Mouse (Mus musculus): Measurements from ENCODE around the gene Mpp5. TPM values are rescaled to one million over a fixed set of nuclear protein-coding genes. Genes with fewer than 3 reads are reported as not detected.
A peak's percentile ranks its signal among the peaks of the same experiment; 100 is the strongest.

Gene Mpp5
- 15.6 and 17.5 TPM in 2 replicates for polyA plus RNA-seq (2015; fragmentation: Nextera tagmentation; extraction: Ambion mirVana)

- Histone ChIP-seq H3K9me3 (no peaks in the 10 kb centered on the region), H3K4me2 (peak within 1 kb of the TSS; percentile 83), H3K36me3 (no peaks in the 10 kb centered on the region), H3K4me3 (peak within 1 kb of the TSS; percentile 81), H3K9ac (peak within 1 kb of the TSS; percentile 69), H3K27me3 (peaks cover 3% of the 10 kb centered on the region; the same call in 1 of the 2 replicates), H3K27ac (peak within 1 kb of the TSS; percentile 94), H3K4me1 (peaks cover 6% of the 10 kb centered on the region; the same call in 1 of the 2 replicates)
- peak; percentile 99 for ATAC-seq (ENCODE audit: insufficient number of reproducible peaks, low FRiP score, low TSS enrichment, low read depth)
- WGBS, result 0% methylated on average over 78 of the region's 98 CpGs
Measured at GRCm38 (mm10) chr12:78748557-78749377, at the start of gene Mpp5. Gene Mpp5, plus strand, starts transcription at chr12:78748907.

GRCm38 (mm10) chr12:78717783-78718182, 30.9 kb upstream of the Mpp5 start:
- Histone ChIP-seq H3K36me3 (no peaks in the 10 kb centered on the region), H3K27ac (no peak overlapping the region), H3K27me3 (no peaks in the 10 kb centered on the region), H3K4me1 (no peaks in the 10 kb centered on the region), H3K9ac (no peak overlapping the region), H3K4me2 (no peak overlapping the region), H3K4me3 (no peak overlapping the region), H3K9me3 (no peaks in the 10 kb centered on the region)
- 71% methylated on average over 2 of the region's 2 CpGs for WGBS
- ATAC-seq (ENCODE audit: insufficient number of reproducible peaks, low FRiP score, low TSS enrichment, low read depth), result no peak

DNA sequence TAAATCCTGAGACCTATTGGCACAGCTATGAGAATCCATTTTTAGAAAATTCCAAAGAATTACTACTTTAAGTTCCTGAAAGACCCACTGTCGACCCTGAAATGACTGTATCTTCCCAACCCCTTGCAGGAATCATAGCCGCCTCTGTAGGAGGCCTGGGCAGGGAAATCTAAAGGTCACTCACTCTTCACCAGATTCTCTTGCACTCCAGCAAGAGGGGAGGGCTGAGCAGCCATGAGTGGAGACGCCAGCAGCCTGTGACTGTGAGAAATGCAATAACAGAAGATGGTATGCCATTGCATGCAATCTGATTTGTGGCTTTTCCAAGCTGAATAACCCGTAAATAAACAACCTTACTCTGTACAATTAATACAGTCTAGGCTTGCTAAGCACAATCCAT, 21.0 kb upstream of the Mpp5 start:
- WGBS, result 55% methylated on average over 4 of the region's 4 CpGs
- H3K4me2 ChIP-seq, result no peak overlapping the region
- no peaks in the 10 kb centered on the region for H3K4me1 ChIP-seq
- no peaks in the 10 kb centered on the region for H3K36me3 ChIP-seq
- no peaks in the 10 kb centered on the region for H3K9me3 ChIP-seq
- H3K27me3 ChIP-seq, result no peaks in the 10 kb centered on the region
- no peak overlapping the region for H3K4me3 ChIP-seq
- no peak overlapping the region for H3K9ac ChIP-seq
- H3K27ac ChIP-seq, result no peak overlapping the region
- ATAC-seq (ENCODE audit: insufficient number of reproducible peaks, low FRiP score, low TSS enrichment, low read depth), result no peak

- H3K27ac ChIP-seq, result no peak overlapping the region
- no peak overlapping the region for H3K4me3 ChIP-seq
- no peaks in the 10 kb centered on the region for H3K9me3 ChIP-seq
- no peaks in the 10 kb centered on the region for H3K36me3 ChIP-seq
- ATAC-seq (ENCODE audit: insufficient number of reproducible peaks, low FRiP score, low TSS enrichment, low read depth), result no peak
- H3K4me2 ChIP-seq, result no peak overlapping the region
- no peak overlapping the region for H3K9ac ChIP-seq
- no peaks in the 10 kb centered on the region for H3K4me1 ChIP-seq
- WGBS, result 48% methylated on average over 2 of the region's 2 CpGs
- H3K27me3 ChIP-seq, result no peaks in the 10 kb centered on the region
Measured at GRCm38 (mm10) chr12:78739633-78740032, 9.1 kb upstream of the Mpp5 start.

- 82% methylated on average over 2 of the region's 2 CpGs for WGBS
- Histone ChIP-seq H3K36me3 (no peaks in the 10 kb centered on the region), H3K9ac (no peak overlapping the region)
Measured at GRCm38 (mm10) chr12:78740289-78740688, 8.4 kb upstream of the Mpp5 start.

GRCm38 (mm10) chr12:78746226-78746625, 2.5 kb upstream of the Mpp5 start:
- WGBS, result 77% methylated on average over 6 of the region's 6 CpGs
- H3K27me3 ChIP-seq, result peaks cover 3% of the 10 kb centered on the region; the same call in 1 of the 2 replicates
- H3K4me1 ChIP-seq, result peaks cover 6% of the 10 kb centered on the region; the same call in 1 of the 2 replicates
- H3K4me2 ChIP-seq, result no peak overlapping the region
- H3K9me3 ChIP-seq, result no peaks in the 10 kb centered on the region
- H3K36me3 ChIP-seq, result no peaks in the 10 kb centered on the region
- H3K9ac ChIP-seq, result no peak overlapping the region
- H3K27ac ChIP-seq, result no peak overlapping the region
- H3K4me3 ChIP-seq, result no peak overlapping the region
- ATAC-seq (ENCODE audit: insufficient number of reproducible peaks, low FRiP score, low TSS enrichment, low read depth), result no peak

More at GRCm38 (mm10) chr12:78740289-78740688, 8.4 kb upstream of the Mpp5 start:
- H3K4me3 ChIP-seq, result no peak overlapping the region
- no peaks in the 10 kb centered on the region for H3K9me3 ChIP-seq
- no peaks in the 10 kb centered on the region for H3K27me3 ChIP-seq
- ATAC-seq (ENCODE audit: insufficient number of reproducible peaks, low FRiP score, low TSS enrichment, low read depth), result no peak
- no peaks in the 10 kb centered on the region for H3K4me1 ChIP-seq
- no peak overlapping the region for H3K4me2 ChIP-seq
- no peak overlapping the region for H3K27ac ChIP-seq

DNA sequence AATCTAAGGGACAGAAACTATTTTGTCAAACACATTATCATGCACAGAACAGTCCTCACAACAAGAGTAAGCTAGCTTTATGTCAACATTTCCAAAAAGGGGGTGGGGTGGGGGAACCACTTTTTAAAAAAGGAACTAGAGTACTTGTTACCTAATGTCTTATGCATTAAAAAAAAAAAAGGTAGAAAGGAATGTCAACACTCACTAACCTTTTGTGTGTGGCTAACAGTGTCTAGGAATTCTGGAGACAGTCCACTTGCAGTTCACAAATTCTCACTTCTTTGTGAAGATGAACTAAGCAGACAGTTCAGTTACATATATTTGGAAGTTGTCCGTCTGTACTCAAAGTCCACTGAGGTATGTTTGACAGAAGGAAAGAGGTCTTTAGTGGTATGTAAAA, 1.3 kb upstream of the Mpp5 start:
- no peak overlapping the region; the same call in 1 of the 2 replicates for H3K4me2 ChIP-seq
- no peaks in the 10 kb centered on the region for H3K36me3 ChIP-seq
- H3K9me3 ChIP-seq, result no peaks in the 10 kb centered on the region
- ATAC-seq (ENCODE audit: insufficient number of reproducible peaks, low FRiP score, low TSS enrichment, low read depth), result no peak
- H3K27ac ChIP-seq, result no peak overlapping the region
- 40% methylated on average over 1 of the region's 1 CpGs for WGBS
- peaks cover 3% of the 10 kb centered on the region; the same call in 1 of the 2 replicates for H3K27me3 ChIP-seq
- H3K4me3 ChIP-seq, result no peak overlapping the region
- no peak overlapping the region for H3K9ac ChIP-seq
- peaks cover 6% of the 10 kb centered on the region; the same call in 1 of the 2 replicates for H3K4me1 ChIP-seq

DNA sequence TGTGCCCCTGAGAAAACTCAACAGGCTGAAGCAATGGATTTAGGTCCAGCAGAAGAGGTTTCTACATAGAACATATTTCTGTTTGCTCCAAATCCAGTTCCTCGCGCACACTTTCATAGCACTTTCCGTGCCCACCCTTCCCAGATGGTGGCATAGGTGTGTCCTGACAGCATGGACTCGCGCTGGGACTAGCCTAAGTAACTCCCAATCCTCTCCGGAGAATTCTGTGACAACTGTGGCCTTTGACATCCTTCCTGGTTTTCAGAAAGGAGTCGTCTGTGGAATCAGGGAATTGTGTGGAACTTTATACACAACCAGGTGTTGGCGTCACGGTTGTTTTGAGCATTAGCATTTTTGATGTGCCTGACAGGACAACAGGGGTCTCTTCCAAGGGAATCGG, 594 bp upstream of the Mpp5 start:
- peaks cover 6% of the 10 kb centered on the region; the same call in 1 of the 2 replicates for H3K4me1 ChIP-seq
- no peaks in the 10 kb centered on the region for H3K36me3 ChIP-seq
- peaks cover 3% of the 10 kb centered on the region; the same call in 1 of the 2 replicates for H3K27me3 ChIP-seq
- H3K9me3 ChIP-seq, result no peaks in the 10 kb centered on the region
- peak overlapping the region; percentile 81 for H3K4me3 ChIP-seq
- ATAC-seq (ENCODE audit: insufficient number of reproducible peaks, low FRiP score, low TSS enrichment, low read depth), result no peak
- 0% methylated on average over 10 of the region's 10 CpGs for WGBS
- peak overlapping the region; percentile 50 for H3K9ac ChIP-seq
- H3K4me2 ChIP-seq, result peak overlapping the region; percentile 83
- peak overlapping the region; percentile 63 for H3K27ac ChIP-seq

GRCm38 (mm10) chr12:78749378-78749801, 683 bp downstream of the Mpp5 start:
- H3K36me3 ChIP-seq, result no peaks in the 10 kb centered on the region
- 0% methylated on average over 25 of the region's 25 CpGs for WGBS
- ATAC-seq (ENCODE audit: insufficient number of reproducible peaks, low FRiP score, low TSS enrichment, low read depth), result 0 out of 2 replicates have a peak, but pooled peaks have one; percentile 1

GRCm38 (mm10) chr12:78761979-78762378, 13.3 kb downstream of the Mpp5 start:
- no peak for ATAC-seq (ENCODE audit: insufficient number of reproducible peaks, low FRiP score, low TSS enrichment, low read depth)
- H3K27ac ChIP-seq, result no peak overlapping the region
- no peak overlapping the region for H3K9ac ChIP-seq
- no peak overlapping the region for H3K4me2 ChIP-seq
- H3K27me3 ChIP-seq, result no peaks in the 10 kb centered on the region
- no peaks in the 10 kb centered on the region for H3K36me3 ChIP-seq
- H3K4me1 ChIP-seq, result no peaks in the 10 kb centered on the region
- H3K9me3 ChIP-seq, result no peaks in the 10 kb centered on the region
- no peak overlapping the region for H3K4me3 ChIP-seq

More at GRCm38 (mm10) chr12:78749378-78749801, 683 bp downstream of the Mpp5 start:
- H3K9ac ChIP-seq, result peak overlapping the region; percentile 69
- peaks cover 6% of the 10 kb centered on the region; the same call in 1 of the 2 replicates for H3K4me1 ChIP-seq
- no peaks in the 10 kb centered on the region for H3K9me3 ChIP-seq
- H3K4me2 ChIP-seq, result peak overlapping the region; percentile 83
- peaks cover 3% of the 10 kb centered on the region; the same call in 1 of the 2 replicates for H3K27me3 ChIP-seq
- H3K4me3 ChIP-seq, result peak overlapping the region; percentile 81
- peak overlapping the region; percentile 94 for H3K27ac ChIP-seq

- Histone ChIP-seq H3K27ac (no peak overlapping the region), H3K27me3 (no peaks in the 10 kb centered on the region), H3K4me2 (no peak overlapping the region), H3K9me3 (no peaks in the 10 kb centered on the region), H3K4me3 (no peak overlapping the region), H3K9ac (no peak overlapping the region), H3K36me3 (no peaks in the 10 kb centered on the region), H3K4me1 (no peaks in the 10 kb centered on the region)
- WGBS, result 71% methylated on average over 6 of the region's 6 CpGs
- ATAC-seq (ENCODE audit: insufficient number of reproducible peaks, low FRiP score, low TSS enrichment, low read depth), result no peak
Measured at GRCm38 (mm10) chr12:78769031-78769713, 20.5 kb downstream of the Mpp5 start.

- 67% methylated on average over 2 of the region's 2 CpGs for WGBS
- Histone ChIP-seq H3K4me1 (peaks cover 5% of the 10 kb centered on the region; the same call in 1 of the 2 replicates), H3K9ac (no peak overlapping the region), H3K9me3 (no peaks in the 10 kb centered on the region), H3K27ac (no peak overlapping the region), H3K36me3 (no peaks in the 10 kb centered on the region), H3K4me3 (no peak overlapping the region), H3K27me3 (no peaks in the 10 kb centered on the region), H3K4me2 (no peak overlapping the region)
- no peak for ATAC-seq (ENCODE audit: insufficient number of reproducible peaks, low FRiP score, low TSS enrichment, low read depth)
Measured at GRCm38 (mm10) chr12:78773211-78773610, 24.5 kb downstream of the Mpp5 start.

Data from limb, embryonic 15.5 days (tissue).